Mouse (Mus musculus): ENCODE data around the gene Adcy7. TPM values are rescaled to one million over a fixed set of nuclear protein-coding genes. Genes with fewer than 3 reads are reported as not detected.

Gene Adcy7
- polyA plus RNA-seq, 1 experiment from 2014 or later = 2.1 TPM

- WGBS = 73% methylated on average over 14 of the region's 14 CpGs
- DNase-seq (ENCODE audit: low spot score, missing footprints) (no peak), ATAC-seq (ENCODE audit: low FRiP score) (no peak)
- Histone ChIP-seq H3K9ac (ENCODE audit: low read length) (no peak overlapping the region), H3K27ac (ENCODE audit: low read depth, low read length) (no peak overlapping the region), H3K27me3 (ENCODE audit: control insufficient read depth, insufficient read depth, low read length) (no peaks in the 10 kb centered on the region), H3K4me3 (ENCODE audit: low read depth, low read length) (no peak overlapping the region), H3K9me3 (ENCODE audit: control insufficient read depth, low read length) (no peaks in the 10 kb centered on the region), H3K36me3 (ENCODE audit: control insufficient read depth, insufficient read depth, low read length) (no peaks in the 10 kb centered on the region), H3K4me1 (ENCODE audit: control insufficient read depth, insufficient read depth, low read length) (0 out of 2 replicates have a peak, but pooled peaks cover 7% of the 10 kb centered on the region), H3K4me2 (no peak overlapping the region)
Measured at GRCm38 (mm10) chr8:88306511-88306910, 34.3 kb downstream of the Adcy7 start.

GRCm38 (mm10) chr8:88307736-88308135 lies 35.5 kb downstream of the Adcy7 start:
- 80% methylated on average over 4 of the region's 4 CpGs for WGBS
- Histone ChIP-seq H3K36me3 (ENCODE audit: control insufficient read depth, insufficient read depth, low read length) (no peaks in the 10 kb centered on the region), H3K27ac (ENCODE audit: low read depth, low read length) (no peak overlapping the region), H3K4me1 (ENCODE audit: control insufficient read depth, insufficient read depth, low read length) (no peaks in the 10 kb centered on the region), H3K4me2 (no peak overlapping the region), H3K4me3 (ENCODE audit: low read depth, low read length) (no peak overlapping the region), H3K27me3 (ENCODE audit: control insufficient read depth, insufficient read depth, low read length) (no peaks in the 10 kb centered on the region), H3K9ac (ENCODE audit: low read length) (no peak overlapping the region), H3K9me3 (ENCODE audit: control insufficient read depth, low read length) (no peaks in the 10 kb centered on the region)
- ATAC-seq (ENCODE audit: low FRiP score) = no peak
- no peak for DNase-seq (ENCODE audit: low spot score, missing footprints)

GRCm38 (mm10) chr8:88309274-88309873 lies 37.2 kb downstream of the Adcy7 start:
- Histone ChIP-seq H3K4me3 (ENCODE audit: low read depth, low read length) (no peak overlapping the region), H3K36me3 (ENCODE audit: control insufficient read depth, insufficient read depth, low read length) (no peaks in the 10 kb centered on the region), H3K27me3 (ENCODE audit: control insufficient read depth, insufficient read depth, low read length) (no peaks in the 10 kb centered on the region), H3K4me2 (no peak overlapping the region), H3K9me3 (ENCODE audit: control insufficient read depth, low read length) (no peaks in the 10 kb centered on the region), H3K4me1 (ENCODE audit: control insufficient read depth, insufficient read depth, low read length) (no peaks in the 10 kb centered on the region), H3K9ac (ENCODE audit: low read length) (no peak overlapping the region), H3K27ac (ENCODE audit: low read depth, low read length) (no peak overlapping the region)
- ATAC-seq (ENCODE audit: low FRiP score) = no peak
- WGBS = 81% methylated on average over 10 of the region's 10 CpGs
- no peak for DNase-seq (ENCODE audit: low spot score, missing footprints)

- Histone ChIP-seq H3K4me2 (no peak overlapping the region), H3K27ac (ENCODE audit: low read depth, low read length) (no peak overlapping the region), H3K36me3 (ENCODE audit: control insufficient read depth, insufficient read depth, low read length) (no peaks in the 10 kb centered on the region), H3K9me3 (ENCODE audit: control insufficient read depth, low read length) (no peaks in the 10 kb centered on the region), H3K4me1 (ENCODE audit: control insufficient read depth, insufficient read depth, low read length) (no peaks in the 10 kb centered on the region), H3K4me3 (ENCODE audit: low read depth, low read length) (no peak overlapping the region), H3K27me3 (ENCODE audit: control insufficient read depth, insufficient read depth, low read length) (no peaks in the 10 kb centered on the region), H3K9ac (ENCODE audit: low read length) (no peak overlapping the region)
- DNase-seq (ENCODE audit: low spot score, missing footprints) (no peak), ATAC-seq (ENCODE audit: low FRiP score) (no peak)
- 91% methylated on average over 7 of the region's 7 CpGs for WGBS
Measured at GRCm38 (mm10) chr8:88309881-88310280, 37.7 kb downstream of the Adcy7 start.

- 90% methylated on average over 13 of the region's 13 CpGs for WGBS
- Histone ChIP-seq H3K4me3 (ENCODE audit: low read depth, low read length) (no peak overlapping the region), H3K27me3 (ENCODE audit: control insufficient read depth, insufficient read depth, low read length) (no peaks in the 10 kb centered on the region), H3K4me2 (no peak overlapping the region), H3K9ac (ENCODE audit: low read length) (no peak overlapping the region), H3K36me3 (ENCODE audit: control insufficient read depth, insufficient read depth, low read length) (no peaks in the 10 kb centered on the region), H3K27ac (ENCODE audit: low read depth, low read length) (no peak overlapping the region), H3K9me3 (ENCODE audit: control insufficient read depth, low read length) (no peaks in the 10 kb centered on the region), H3K4me1 (ENCODE audit: control insufficient read depth, insufficient read depth, low read length) (no peaks in the 10 kb centered on the region)
- ATAC-seq (ENCODE audit: low FRiP score) (no peak), DNase-seq (ENCODE audit: low spot score, missing footprints) (no peak)
Measured at GRCm38 (mm10) chr8:88310286-88310685, 38.1 kb downstream of the Adcy7 start.

- no peaks in the 10 kb centered on the region for H3K36me3 ChIP-seq (ENCODE audit: control insufficient read depth, insufficient read depth, low read length)
- H3K9ac ChIP-seq (ENCODE audit: low read length) = no peak overlapping the region
- no peaks in the 10 kb centered on the region for H3K9me3 ChIP-seq (ENCODE audit: control insufficient read depth, low read length)
- H3K27me3 ChIP-seq (ENCODE audit: control insufficient read depth, insufficient read depth, low read length) = no peaks in the 10 kb centered on the region
- H3K27ac ChIP-seq (ENCODE audit: low read depth, low read length) = no peak overlapping the region
- H3K4me3 ChIP-seq (ENCODE audit: low read depth, low read length) = no peak overlapping the region
- H3K4me2 ChIP-seq = no peak overlapping the region
- no peak for ATAC-seq (ENCODE audit: low FRiP score)
- no peak for DNase-seq (ENCODE audit: low spot score, missing footprints)
- no peaks in the 10 kb centered on the region for H3K4me1 ChIP-seq (ENCODE audit: control insufficient read depth, insufficient read depth, low read length)
- 84% methylated on average over 8 of the region's 8 CpGs for WGBS
Measured at GRCm38 (mm10) chr8:88312966-88313365, 40.8 kb downstream of the Adcy7 start.

GRCm38 (mm10) chr8:88313991-88314390 lies 41.8 kb downstream of the Adcy7 start:
- no peak overlapping the region for H3K9ac ChIP-seq (ENCODE audit: low read length)
- WGBS = 89% methylated on average over 12 of the region's 12 CpGs

GRCm38 (mm10) chr8:88315302-88315701 lies 43.1 kb downstream of the Adcy7 start:
- Histone ChIP-seq H3K27me3 (ENCODE audit: control insufficient read depth, insufficient read depth, low read length) (no peaks in the 10 kb centered on the region), H3K4me3 (ENCODE audit: low read depth, low read length) (no peak overlapping the region), H3K9ac (ENCODE audit: low read length) (no peak overlapping the region), H3K4me1 (ENCODE audit: control insufficient read depth, insufficient read depth, low read length) (no peaks in the 10 kb centered on the region), H3K36me3 (ENCODE audit: control insufficient read depth, insufficient read depth, low read length) (no peaks in the 10 kb centered on the region), H3K4me2 (no peak overlapping the region), H3K9me3 (ENCODE audit: control insufficient read depth, low read length) (no peaks in the 10 kb centered on the region), H3K27ac (ENCODE audit: low read depth, low read length) (no peak overlapping the region)
- WGBS = 94% methylated on average over 8 of the region's 8 CpGs
- no peak for ATAC-seq (ENCODE audit: low FRiP score)
- no peak for DNase-seq (ENCODE audit: low spot score, missing footprints)

More at GRCm38 (mm10) chr8:88313991-88314390, 41.8 kb downstream of the Adcy7 start:
- Histone ChIP-seq H3K27me3 (ENCODE audit: control insufficient read depth, insufficient read depth, low read length) (no peaks in the 10 kb centered on the region), H3K27ac (ENCODE audit: low read depth, low read length) (no peak overlapping the region), H3K4me1 (ENCODE audit: control insufficient read depth, insufficient read depth, low read length) (no peaks in the 10 kb centered on the region), H3K36me3 (ENCODE audit: control insufficient read depth, insufficient read depth, low read length) (no peaks in the 10 kb centered on the region), H3K9me3 (ENCODE audit: control insufficient read depth, low read length) (no peaks in the 10 kb centered on the region), H3K4me3 (ENCODE audit: low read depth, low read length) (no peak overlapping the region), H3K4me2 (no peak overlapping the region)
- DNase-seq (ENCODE audit: low spot score, missing footprints) (no peak), ATAC-seq (ENCODE audit: low FRiP score) (no peak)

GRCm38 (mm10) chr8:88316139-88316931 lies 44.1 kb downstream of the Adcy7 start:
- WGBS = 68% methylated on average over 8 of the region's 8 CpGs
- Histone ChIP-seq H3K4me1 (ENCODE audit: control insufficient read depth, insufficient read depth, low read length) (no peaks in the 10 kb centered on the region), H3K9me3 (ENCODE audit: control insufficient read depth, low read length) (no peaks in the 10 kb centered on the region), H3K36me3 (ENCODE audit: control insufficient read depth, insufficient read depth, low read length) (no peaks in the 10 kb centered on the region), H3K27ac (ENCODE audit: low read depth, low read length) (no peak overlapping the region), H3K4me2 (no peak overlapping the region), H3K4me3 (ENCODE audit: low read depth, low read length) (no peak overlapping the region), H3K9ac (ENCODE audit: low read length) (no peak overlapping the region), H3K27me3 (ENCODE audit: control insufficient read depth, insufficient read depth, low read length) (no peaks in the 10 kb centered on the region)
- no peak for DNase-seq (ENCODE audit: low spot score, missing footprints)
- ATAC-seq (ENCODE audit: low FRiP score) = no peak
